Mouse (Mus musculus) left cerebral cortex, postnatal 14 days (tissue): ENCODE results near the gene Crocc. TPM values are rescaled to one million over a fixed set of nuclear protein-coding genes. Genes with fewer than 3 reads are reported as not detected.

ENCODE experiments used
- DNase-seq, 2 experiments: peaks; one replicate each; pipeline ENCODE4 v3.0.0; 2021 to 2022; ENCODE audit warnings: low spot score in 2 of 2, mixed read lengths in 1 of 2
- intact Hi-C: fragments of 180-260 bp; cut with DNase I; formaldehyde crosslinking; loops from one replicate; pipeline ENCODE4 v1.15.1; 2025
- total RNA-seq, 2 experiments: library from RNA; stranded (reverse); gene quantifications; 2 replicates each; pipeline ENCODE4 v1.2.3; 2021

Gene Crocc
- total RNA-seq, 2 experiments from 2014 or later: 51.0 to 52.7 TPM

DNA sequence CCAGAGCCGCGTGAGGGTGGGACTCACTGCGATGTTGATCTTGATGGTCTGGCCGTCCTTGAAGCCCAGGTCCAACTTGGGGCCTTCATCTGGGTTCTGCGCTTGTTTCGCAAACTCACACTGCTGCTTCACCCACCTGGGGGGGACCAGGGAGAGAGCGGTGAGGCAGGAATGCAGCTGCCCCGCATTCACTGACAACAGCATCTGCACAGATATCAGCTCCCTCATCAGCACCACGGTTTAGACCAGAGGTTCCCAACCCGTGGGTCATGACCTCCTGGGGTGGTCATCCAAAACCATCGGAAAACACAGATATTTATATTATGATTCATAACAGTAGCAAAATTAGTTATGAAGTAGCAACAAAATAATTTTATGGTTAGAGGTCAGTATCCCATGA is 12.2 kb upstream of the Crocc start:
- intact Hi-C loops: no loop called here
- no peak for DNase-seq

DNA sequence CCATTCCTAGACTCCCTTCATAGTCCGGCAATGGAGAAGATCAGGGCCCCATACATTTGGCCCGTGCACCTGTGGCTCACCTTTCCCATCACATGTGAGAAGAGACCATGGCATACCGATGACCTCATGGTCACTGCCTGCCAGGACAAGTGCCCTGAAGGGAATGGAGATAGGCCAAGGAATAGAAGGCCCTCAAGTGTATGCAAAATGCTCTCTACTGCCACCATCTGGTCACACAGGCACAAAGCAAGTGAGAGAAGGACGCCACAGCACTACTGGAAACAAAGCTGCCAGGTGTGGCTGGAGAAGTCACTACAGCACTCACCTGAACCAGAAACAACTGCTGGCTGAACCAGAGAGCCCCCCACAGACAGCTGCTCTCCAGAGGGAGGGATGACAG is 9.4 kb upstream of the Crocc start:
- DNase-seq: peak; percentile 66 to 68
- intact Hi-C loops: no loop called here

DNA sequence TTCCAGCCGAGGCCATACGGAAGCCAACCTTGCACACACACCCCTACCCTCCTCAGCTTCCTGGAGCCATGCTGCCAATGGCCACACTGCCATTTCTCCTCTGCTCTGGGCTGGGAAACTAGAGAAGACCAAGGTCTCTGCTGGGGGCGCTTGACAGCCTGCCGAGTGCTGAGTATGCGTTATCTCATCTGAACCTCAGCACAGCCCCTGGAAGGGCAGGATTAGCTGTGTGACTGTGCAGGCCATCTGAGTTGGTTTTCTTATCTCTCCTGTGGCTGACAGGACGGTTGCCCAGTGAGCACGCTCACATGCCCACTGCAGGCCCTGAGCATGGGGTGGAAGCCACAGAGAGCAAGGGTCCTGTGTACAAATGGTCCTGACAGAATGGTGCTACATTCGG is 8.3 kb upstream of the Crocc start:
- intact Hi-C loops: no loop called here

DNA sequence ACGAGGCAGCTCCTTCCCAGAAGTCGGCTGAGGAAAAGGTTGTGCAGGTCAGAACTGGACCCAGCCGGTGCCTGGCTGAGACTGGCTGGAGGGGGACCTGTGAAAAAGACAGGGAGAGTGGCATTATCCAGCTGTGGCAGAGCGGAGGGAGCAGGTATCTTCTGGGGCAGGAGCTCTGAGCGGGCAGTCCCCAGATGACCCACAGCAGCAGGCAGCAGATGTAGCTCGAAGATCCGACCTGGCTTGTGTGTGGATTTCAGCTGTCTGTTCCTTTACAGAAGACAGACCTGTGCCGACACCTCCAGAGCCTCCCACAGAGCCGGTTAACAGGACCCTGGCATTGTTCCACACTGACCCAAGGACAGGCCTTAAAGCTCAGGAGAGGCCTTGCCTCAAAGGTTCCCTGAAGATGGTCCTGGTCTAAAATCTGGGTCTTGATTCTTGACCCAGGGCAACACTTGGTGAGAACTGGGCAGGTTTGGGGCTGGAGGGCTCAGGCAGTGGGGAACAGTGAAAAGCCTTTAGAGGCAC is 7.2 kb upstream of the Crocc start:
- intact Hi-C loops: no loop called here
- DNase-seq: no peak

More for the DNA sequence above, 8.3 kb upstream of the Crocc start:
- DNase-seq: no peak

DNA sequence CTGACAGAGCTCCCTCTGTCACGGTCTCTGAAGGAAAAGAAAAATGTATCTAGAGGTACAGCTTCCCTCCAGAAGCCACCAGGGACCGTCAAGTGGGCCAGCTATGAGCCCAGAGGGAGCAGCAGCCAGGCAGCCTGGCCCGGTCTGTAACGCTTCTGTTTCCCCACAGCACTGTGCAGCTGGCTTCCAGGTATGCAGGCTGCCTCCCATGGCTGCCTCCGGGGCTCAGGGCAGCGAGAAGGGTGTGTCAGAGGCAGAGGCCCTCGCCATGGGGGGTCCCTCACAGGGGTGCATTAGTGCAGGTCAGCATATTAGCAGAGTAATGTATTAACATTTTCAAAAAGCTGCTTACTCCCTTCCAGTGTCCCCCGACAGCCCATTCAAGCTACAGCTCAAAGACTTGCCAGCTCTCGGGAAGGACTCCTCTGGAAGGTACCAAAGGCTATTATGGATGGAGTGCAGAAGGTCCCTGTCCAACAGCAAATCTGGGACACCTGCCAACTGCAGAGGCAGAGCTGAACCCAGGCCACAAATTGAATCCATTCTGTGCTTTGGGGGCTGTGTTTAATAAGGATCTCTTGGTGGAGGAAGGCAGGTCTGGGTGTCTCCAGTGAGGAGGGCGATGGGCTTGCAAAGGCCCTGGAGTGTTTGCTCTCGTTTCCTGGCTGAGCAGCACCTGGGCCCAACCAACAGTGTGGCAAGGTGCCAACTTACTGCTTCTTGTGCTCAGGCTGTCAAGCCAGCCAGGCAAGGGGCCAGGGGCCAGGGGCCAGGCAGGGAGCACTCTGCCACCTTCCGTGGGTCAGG is 6.6 kb upstream of the Crocc start:
- no peak for DNase-seq
- intact Hi-C loops: no loop called here

DNA sequence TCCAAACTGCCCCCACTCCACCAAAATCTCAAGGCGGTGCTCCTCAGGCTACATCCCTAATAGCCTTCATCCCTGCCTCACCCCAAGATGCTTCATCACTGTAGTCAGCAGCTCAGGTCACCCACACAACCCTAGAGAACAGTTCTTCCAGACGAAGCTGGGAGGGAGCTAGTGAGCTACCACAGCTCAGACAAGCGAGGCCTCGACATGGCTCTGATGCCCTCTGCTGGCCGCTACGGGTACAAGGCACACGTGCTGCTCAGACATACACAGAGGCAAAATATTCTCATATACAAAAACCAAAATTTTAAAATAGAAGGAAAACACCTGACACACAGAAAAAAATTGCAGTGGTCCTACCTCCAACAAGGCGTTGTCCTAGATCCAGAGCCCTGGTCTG is 4.8 kb upstream of the Crocc start:
- intact Hi-C loops: no loop called here
- peak; percentile 85 to 94 for DNase-seq

DNA sequence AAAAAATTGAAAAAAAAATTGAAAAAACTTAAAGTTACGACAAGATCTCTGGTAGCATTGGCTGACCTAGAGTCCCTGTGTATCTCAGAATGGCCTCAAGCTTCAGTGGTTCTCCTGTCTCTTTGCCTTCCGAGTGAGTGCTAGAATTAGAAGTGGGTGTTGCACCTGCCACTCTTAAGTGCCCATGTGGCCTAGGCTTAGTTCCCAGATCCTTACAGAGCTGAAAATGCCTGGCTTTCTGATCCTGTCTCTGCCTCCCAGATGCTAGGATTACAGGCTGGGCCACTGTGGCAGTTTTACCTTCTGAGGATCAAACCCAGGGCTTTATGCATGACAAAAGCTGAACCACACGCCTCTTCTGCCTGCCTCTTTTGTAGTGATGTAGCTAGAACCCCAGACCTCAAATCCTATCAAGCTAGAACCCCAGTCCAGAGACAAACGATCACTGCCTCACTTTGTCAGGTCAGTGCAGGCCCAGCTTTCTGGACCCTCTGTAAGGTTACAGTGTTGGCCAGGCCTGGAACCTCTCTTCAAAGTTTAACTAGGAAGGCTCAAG is 3.8 kb upstream of the Crocc start:
- no peak for DNase-seq
- intact Hi-C loops: no loop called here

DNA sequence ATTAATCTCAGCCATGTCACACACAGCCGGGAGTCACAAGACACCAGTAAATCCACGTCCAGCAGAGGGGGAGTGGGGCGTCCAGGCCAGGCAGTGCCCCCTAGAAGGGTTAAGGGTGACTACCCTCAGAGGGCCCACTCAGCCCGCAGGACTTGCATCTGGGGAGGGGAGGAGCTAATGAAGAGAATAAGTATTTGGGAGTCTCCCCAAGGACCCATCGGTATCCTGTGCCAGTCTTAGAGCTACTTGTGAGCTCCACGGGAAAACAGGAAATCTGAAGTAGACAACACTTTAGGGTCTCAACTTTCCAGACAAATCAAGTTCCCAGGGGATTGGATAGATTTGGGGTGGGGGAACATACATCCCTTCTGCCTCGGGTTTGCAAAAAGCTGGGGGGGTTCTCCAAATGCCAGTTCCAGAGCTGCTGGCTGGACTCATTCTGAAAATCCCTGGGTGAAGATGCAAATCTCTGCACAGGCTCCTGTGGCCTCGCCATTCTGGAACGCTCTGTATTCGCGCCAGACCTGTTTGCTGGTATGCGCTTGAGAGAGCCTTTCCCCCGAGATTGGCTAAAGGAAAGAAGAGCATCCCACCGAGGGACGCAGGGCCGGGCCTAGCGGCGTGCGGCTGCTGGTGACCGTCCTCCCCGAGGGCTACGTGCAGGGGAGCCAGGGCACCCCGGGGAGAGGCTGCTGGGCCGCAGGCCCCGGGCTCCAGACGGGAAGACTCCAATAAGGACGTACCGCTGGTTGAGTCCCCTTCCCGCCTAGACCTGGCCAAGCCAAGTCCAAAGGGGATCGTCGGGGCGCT is 529 bp downstream of the Crocc start:
- DNase-seq: no peak
- intact Hi-C loops: loop anchor here (2.0 kb wide), 1 partner anchor 15 kb away; no protein-coding TSS in a partner anchor

DNA sequence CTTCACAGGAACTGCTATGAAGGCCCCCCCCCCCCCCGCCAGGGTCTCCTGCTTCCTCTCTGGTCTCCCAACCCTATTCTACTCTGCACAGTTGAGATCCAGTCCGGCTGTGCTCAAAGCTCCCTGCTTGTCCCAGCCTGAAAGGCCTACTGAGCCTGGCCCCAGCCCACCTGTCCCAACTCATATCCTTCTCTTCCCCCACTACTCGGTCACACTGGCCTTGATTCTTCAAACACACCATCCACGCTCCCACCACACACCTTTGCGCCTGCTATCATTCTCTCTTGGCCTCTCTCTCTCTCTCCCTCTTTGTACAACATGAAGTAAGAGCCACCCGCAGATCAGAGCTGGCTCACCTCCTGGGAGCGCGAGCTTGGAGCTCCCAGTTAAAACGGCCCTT is 1.5 kb downstream of the Crocc start:
- intact Hi-C loops: no loop called here
- DNase-seq: no peak

DNA sequence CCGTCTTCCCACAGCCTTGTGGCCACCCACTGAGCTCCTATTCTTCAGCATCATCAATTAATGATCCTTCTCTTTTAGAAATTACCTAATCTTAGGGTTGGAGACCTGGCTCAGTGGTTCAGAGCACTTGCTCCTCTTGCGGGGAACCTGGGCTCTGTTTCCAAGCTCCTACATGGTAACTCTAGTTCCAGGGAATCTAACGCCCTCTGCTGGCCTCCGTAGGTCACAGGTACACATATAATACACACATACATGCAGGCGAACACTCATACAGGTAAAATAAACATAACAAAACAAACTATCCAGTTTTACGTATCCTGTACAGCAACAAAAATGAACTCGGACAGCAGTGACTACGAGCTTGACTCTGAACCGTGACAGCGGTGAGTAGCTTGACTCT is 3.4 kb downstream of the Crocc start:
- no peak for DNase-seq
- intact Hi-C loops: no loop called here

DNA sequence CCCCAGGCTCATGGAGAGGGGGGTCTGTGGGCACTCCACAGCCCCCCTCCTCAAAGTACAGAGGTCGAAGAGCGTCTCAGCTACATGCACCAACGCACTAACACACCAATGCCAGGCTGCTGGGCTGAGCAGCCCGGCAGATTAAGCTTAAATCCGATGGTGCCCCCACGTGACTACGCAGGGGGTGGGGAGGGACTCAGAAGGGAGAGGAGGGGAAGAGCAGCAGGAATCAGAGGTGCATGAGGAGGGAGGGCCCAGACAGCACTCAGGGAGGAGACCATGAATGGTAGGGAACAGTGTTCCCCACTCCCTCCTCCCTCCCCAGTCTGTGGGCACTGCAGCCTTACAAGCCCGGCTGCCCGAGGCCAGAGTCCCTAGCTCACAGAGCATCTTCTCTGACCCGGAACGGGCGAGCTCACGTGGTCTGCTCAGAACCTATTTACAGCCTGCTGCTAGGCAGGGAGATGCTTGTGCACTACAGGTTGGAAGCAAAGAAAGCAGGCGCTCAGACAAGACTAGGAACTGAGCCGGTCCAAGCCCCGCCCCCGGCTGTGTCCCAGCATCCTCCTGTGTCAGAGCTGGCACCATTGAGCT is 6.7 kb downstream of the Crocc start:
- intact Hi-C loops: no loop called here
- DNase-seq: peak; percentile 75 to 95

DNA sequence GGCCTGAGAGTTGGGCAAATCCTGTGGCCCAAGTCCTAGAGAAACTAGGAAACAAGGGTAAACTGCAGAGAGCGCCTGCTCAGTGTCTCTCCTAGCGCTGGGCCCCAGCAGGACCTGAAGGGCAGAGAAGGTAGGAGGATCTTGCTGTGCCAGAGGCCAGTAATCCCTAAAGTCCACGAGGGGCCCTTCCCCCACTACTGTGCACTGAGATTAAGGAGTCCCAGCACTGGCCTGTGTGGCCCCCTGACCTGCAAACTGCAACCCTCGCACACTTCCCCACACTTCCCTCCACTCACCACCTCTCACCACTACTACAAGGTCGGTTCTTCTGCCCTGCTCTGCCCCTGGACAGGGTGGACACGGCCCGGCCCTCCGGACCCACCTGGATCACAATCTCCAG is 7.2 kb downstream of the Crocc start:
- no peak for DNase-seq
- intact Hi-C loops: no loop called here

DNA sequence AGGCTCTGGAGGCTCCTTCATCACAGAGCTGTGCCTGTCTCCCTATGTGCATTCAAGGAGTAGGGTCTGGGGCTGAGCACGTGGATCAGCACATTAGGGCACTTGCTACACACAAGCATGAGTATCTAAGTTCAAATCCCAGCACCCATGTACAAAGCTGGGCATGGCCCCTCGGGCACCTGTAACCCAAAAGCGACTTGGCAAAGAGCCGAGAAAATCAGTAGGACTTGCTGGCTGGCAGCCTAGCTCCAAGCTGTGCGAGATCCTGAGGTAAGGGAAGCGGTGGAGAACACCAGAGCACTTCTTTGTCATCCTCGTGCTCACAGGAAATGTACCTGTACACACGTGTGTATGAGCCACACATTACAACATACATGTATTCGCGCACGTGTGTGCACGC is 7.9 kb downstream of the Crocc start:
- DNase-seq: no peak
- intact Hi-C loops: no loop called here

DNA sequence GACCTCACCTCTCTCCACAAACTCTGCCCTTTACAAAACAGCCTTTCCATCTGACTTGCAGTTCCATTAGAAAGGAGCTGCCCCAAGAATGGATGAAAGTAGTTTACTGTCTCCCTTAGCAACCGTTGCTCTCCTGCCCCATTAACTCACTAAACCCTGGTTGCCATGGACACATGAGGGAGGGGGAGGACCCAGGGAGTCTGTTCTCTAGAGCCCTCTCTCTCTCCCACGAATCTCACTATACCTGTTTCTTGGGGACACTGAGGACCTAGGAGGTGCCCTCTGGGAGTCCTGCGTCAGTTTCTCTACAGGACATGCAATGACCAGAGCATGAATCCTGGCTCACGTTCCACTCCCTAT is 10.9 kb downstream of the Crocc start:
- intact Hi-C loops: no loop called here
- DNase-seq: peak; percentile 56 to 75

DNA sequence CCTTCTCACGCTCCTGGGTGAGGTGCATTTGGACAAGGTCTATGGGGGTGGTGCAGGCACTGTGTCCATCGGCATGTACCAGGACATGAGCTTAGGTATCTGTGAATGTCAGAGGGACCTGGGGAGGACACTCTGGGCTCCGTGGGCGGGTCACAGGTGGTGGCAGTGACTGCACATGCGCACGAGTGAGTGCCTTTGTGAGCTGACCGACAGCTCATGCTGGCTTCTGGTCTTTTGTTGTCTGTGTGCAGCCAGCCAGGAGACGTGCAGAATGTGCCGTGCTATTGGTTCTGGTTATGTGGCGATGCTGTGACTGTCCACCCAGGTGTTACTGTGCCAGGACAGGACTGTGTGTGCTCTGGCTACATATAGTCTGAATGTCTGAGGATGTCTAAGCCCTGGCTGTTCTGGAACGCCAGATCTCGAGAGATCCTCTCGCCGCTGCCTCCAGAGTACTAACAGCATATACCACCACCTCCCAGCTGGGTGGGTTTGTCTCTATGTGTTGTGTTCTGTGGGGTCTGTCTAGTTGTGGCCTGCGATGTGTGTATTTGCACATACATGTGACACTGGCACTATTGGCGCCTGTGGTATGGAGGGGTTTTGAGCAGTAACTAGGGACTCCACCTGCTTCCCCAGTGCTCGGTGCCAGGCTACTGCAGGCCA is 11.4 kb downstream of the Crocc start:
- DNase-seq: peak in 1 of 2 experiments; percentile 54
- intact Hi-C loops: no loop called here

DNA sequence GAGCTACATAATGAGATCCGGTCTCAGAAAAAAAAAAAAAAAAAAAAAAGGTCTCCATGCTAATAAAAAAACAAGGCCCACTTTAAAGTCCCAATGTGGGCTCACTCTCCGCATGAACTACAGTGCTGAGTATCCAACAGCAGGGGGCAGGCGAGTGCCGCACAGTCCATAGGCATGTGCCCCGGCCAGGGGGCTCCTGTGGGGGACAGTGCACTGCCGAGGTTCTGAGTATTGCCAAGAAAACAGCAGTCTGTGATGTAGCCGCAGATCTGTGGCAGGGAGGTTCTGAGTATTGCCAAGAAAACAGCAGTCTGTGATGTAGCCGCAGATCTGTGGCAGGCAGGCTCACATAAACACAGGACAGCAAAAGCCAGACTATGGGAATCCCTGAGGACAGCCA is 15.5 kb downstream of the Crocc start:
- peak; percentile 67 to 69 for DNase-seq
- intact Hi-C loops: loop anchor here (2.0 kb wide), 1 partner anchor 16 kb away; the partner anchor contains the start of gene Crocc

DNA sequence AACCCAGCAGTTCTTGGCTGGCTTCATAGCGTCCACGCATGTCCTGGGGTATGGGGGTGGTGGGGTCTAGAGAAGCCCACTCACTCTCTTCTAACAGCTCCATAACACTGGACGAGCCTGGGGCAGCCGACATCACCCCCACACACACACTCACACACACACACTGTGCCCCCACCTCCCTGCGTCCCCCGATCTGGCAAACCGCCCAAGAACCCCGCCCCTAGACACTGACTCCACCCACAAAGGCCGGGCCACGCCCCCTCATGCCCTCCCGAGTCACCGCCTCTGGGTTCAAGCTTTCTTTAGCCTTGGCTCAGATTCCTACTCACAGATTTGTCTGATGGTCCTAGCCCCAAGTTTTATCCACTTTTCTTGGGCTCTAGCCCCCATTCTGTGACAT is 19.2 kb downstream of the Crocc start:
- intact Hi-C loops: no loop called here
- no peak for DNase-seq

DNA sequence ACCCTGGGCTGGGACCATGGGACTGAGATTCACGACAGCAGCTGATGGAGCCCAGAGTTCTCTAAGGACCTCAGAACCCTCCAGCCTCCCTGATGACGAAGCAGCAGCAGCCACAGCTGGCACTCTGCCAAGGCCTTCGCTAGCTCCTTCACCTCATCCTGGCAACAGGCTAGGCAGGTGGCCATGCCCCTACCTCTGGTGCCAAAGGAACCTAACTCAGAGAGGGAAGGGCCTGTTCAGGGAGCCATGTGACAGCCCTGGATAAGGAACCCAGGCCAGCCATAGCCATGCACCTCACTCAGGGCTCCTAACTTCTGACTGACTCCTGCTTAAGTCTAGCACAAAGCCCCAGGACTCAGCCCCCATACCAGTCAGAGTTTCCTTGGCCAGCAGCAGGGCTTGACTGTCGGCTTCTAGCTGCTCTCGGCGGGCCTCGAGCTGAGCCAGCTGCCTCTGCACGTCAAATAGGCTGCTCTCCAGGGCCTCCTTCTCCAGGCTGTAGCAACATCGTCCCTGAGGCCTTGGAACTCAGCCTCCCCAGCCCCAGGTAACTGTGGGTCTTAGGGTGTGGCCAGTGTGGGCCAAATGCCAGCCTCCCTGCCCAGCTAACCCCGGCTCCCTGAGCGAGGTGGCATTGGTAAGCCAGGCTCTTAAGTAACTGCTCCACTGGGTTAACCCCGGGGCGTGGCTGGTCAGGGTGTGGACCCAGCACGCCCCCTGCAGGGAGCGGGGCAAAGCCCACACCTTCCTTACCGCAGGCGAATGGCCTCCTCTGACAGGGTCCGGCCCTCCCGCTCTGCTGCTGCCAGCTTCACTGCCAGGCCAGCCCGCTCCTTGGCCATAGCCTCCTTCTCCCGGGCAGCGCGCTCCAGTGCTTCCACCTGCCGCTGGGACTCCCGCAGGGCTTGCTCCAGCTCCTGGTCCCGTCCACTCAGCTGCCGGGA is 26.5 kb downstream of the Crocc start:
- DNase-seq: no peak
- intact Hi-C loops: no loop called here
